Mouse (Mus musculus): ENCODE data around the gene Myo1b.

Myo1b gene

DNA sequence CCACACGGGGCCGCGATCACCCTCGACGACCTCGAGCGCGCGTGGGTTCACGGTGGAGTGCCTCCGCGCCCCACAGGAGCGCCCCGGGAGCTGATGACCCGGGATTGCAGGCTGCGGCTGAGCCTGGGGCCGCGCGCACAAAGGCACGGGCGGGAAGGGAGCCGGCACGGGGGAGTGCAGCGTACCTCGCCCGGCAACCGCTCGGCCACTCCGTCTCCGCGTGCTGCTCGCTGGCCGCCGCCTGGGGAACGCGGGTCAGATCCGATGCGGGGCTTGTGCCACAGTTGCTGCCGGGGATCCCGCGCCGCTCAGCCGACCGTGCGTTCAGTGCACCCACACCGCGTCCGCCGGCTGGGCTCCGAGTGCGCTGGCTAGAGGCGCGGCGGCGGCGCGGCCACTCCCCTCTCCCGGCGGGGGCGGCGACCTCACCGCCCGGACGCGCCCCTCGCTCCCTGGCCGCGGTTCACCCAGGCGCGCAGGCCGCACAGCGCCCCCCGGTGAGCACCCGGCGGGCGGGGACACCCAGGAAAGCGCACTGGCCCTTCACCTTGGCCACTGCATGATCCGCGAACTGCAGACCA is at the start of gene Myo1b:
TSS of gene Myo1b (minus strand) at position 496 of the 581 bp plus-strand sequence.
- peak; percentile 6 for DNase-seq (ENCODE audit: low read depth, low spot score)

DNA sequence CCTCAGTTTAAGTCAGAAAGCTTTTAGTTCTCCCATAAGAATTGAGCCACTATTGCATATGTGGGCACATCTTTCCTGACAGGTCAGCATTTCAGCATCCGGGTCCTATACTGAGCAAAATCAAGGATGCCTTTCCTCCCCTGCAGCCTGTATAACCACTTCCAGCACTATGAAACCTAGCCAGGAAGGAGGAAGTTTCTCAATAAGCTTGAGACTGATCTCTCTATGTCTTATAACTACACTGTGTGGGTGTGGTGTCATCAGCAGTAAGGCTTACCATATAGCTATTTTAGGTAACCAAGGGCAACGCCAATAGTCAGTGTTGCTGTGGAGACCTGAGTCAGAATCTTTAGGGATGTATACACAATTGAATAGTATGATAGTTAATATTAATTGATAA is 48.8 kb upstream of the Myo1b start:
- DNase-seq (ENCODE audit: low read depth, low spot score): no peak

- no peak for DNase-seq (ENCODE audit: low read depth, low spot score)
These were observed 31.2 kb upstream of the Myo1b start for GRCm38 (mm10) chr1:51947116-51947515.

DNA sequence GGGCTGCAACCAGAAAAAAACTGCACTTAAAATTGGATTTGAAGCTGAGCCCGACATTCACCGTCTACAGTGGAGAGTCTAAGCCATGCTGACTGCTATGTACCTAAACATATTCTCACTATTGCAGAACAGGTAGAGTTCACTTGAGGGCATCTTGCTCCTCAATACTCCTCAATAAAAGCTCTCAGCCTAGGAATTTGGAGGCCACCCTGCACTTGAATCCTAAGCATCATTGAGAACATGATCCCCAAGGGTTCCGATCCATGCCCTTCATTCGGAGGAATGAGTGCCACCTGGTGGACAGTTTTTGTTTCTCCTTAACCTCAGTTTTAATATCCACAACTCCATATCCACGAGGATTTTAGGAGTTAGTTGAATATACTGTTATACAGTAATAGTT is 28.9 kb upstream of the Myo1b start:
- DNase-seq (ENCODE audit: low read depth, low spot score): peak; percentile 63

- no peak for DNase-seq (ENCODE audit: low read depth, low spot score)
These were observed 22.5 kb upstream of the Myo1b start for GRCm38 (mm10) chr1:51938357-51938756.

DNA sequence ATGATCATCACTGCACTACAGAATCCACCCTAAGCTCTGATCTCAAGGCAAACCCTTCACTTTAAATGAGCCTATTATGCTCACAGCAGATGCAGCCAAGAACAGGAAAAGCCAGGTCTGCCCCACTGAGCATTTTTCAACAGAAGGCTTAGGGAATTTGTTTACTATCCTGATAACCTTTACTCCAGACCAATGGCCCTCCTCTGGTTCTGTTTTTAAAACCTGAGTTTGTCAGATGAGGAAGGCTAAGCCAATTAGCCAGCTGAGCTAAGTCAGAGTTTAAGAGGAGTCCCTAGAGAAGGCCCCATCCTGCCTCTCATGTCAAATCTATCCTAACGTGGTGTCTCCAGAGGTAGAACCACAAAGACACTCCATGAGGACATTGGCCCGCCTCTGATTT is 19.1 kb upstream of the Myo1b start:
- no peak for DNase-seq (ENCODE audit: low read depth, low spot score)

DNA sequence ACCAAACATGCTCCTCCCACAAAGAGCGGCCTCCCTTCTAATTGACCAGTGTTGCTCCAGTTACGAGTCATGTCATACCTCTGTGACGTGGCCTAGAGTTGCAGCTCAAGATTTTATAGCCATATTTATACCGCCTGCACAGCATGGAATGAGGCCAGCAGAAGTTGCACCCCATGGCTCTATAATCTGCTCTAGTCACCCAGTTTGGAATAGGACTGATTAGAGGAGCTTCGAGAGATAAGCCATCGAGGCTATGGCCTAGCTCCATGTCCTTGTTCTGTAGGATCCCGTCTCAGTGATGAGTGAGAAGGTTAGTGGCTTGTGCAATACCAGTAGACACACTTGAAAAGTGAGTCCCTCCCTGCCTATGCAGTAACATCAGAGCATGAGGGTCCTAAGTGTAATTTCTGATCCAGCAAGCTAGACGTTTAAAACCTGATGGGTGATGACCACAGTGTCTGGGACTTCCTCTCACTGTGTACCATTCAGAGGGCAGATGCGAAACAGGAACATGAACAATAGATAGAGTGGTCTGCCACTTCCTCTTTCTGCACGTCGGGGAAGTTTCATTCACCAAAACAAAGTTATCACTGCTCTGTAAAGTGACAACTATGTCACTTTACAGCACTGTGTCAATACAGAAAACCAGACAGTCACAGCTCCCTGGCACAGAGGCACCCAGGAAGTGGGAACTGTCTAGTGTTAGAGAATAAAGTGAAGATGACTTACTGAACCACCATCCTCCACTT is 18.5 kb upstream of the Myo1b start:
- DNase-seq (ENCODE audit: low read depth, low spot score): peak; percentile 45

- no peak for DNase-seq (ENCODE audit: low read depth, low spot score)
These were observed 17.0 kb upstream of the Myo1b start for GRCm38 (mm10) chr1:51932826-51933225.

DNA sequence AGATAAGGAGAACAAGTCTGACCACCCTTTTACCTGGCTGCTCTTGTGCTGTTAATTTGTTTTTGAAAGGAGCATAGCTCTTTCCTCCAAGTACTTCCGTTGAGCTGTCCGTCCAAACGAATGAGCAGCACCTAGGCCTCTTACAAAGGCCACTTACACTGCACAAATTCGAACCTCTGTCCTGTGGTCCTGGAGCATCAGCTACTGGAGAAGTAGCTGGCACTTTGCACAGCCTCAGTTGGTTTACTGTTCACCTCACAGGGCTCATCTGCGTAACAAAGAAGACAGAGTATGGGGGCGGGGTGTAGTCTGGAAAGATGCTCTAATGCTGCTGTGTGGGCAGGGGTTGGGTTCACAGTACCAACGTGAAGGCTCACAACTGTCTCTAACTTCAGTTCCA is 15.7 kb upstream of the Myo1b start:
- no peak for DNase-seq (ENCODE audit: low read depth, low spot score)

DNA sequence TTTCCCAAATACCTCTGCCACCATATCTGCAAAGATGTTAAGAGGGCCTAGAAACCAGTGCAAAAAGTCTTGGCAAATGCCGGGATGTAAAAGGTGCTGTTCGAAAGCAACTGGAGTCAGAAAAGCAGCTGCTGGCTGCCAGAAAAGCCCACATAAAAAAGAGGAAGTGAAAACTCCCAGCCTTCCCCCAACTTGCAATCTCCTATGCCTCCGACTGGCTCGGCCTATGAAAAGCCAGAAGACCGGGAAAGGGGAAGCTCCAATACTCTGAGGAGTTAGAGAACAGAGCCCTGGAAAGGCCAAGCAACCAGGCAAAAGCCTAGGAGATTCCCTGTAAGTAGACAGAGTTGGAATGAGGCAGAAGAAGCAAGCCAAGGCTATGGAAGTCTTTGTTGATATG is 14.7 kb upstream of the Myo1b start:
- DNase-seq (ENCODE audit: low read depth, low spot score): no peak

DNA sequence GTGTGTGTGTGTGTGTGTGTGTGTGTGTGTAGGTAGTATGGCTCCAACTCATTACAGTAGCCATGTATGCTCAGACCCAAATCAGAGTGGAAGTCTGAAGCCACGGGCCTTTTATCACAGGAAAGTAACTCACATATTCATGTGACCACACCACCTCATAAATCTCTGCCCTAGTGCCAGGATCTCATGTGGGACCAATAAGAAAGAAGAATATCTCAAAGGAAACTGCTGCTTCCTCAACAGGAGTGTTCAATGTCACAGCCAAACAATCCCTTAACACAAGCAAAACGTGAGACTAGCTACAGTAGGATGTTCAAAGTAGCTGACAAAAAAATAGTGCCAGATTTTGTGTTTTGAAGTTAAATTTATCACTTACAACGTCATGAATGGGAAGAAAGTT is 13.7 kb upstream of the Myo1b start:
- no peak for DNase-seq (ENCODE audit: low read depth, low spot score)

DNA sequence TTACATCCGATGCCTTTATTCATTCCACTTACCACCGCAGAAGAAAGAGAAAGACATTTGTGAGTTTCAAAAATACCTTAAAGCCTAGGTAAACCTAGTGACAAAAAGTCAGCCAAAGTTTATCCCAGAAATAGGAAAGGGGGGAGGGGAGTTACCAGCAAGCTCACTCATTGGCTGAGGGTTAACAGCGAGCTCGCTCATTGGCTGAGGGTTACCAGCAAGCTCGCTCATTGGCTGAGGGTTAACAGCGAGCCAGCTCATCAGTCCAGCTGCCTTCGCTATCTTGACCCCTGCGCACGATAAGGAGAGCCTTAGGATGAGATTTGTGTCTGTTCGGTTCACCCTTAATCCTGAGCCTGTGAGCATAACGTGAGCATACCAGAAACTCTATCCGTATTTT is 6.9 kb upstream of the Myo1b start:
- DNase-seq (ENCODE audit: low read depth, low spot score): no peak

- DNase-seq (ENCODE audit: low read depth, low spot score): no peak
These were observed 405 bp upstream of the Myo1b start for GRCm38 (mm10) chr1:51916276-51916675.

DNA sequence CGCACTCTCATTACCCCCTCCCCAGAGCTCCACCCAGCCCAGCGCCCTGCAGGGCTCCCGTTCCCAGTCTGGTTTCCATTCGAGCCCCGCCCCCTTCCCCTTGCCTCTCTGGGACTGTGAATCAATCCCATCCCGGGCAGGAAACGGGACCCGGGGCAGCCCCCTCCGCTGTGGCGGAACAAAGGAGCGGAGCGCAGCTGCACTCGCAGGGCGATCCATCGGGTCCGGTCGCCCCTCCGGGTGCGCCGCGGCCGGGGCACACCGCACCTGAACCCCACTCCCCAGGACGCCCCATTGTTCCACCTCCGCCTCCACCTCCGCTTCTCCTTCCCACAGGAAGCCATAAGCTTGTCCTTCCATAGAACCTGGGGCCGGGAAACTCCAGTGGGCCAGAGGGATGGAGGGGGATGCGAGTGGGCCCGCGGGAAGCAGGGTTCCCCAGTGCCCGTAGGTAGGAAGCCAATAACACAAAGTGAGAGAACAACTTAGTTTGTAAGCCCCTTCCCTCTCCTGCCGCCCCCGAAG is 758 bp downstream of the Myo1b start:
- DNase-seq (ENCODE audit: low read depth, low spot score): no peak

GRCm38 (mm10) chr1:51914095-51914494 is 1.8 kb downstream of the Myo1b start:
- DNase-seq (ENCODE audit: low read depth, low spot score): no peak

GRCm38 (mm10) chr1:51913071-51913814 is 2.6 kb downstream of the Myo1b start:
- DNase-seq (ENCODE audit: low read depth, low spot score): no peak

DNA sequence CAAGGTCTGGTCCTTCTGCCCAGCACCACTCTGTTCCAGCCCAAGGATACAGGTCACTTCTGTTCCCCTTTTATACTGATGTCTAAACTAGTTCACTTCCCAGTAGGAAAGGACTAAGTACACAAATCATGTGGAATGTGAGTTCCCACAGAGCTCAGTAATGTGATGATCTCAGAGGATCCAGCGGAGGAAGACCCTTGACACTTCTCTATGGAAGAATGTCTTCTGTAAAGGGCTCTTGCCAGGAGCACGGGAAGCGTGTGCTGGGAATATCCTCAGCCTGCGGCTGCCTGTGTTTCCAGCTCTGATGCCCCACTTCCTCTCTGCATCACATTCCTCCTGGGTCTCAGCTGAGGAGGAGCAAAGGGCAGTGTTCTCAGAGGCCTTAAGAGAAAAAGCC is 4.5 kb downstream of the Myo1b start:
- no peak for DNase-seq (ENCODE audit: low read depth, low spot score)

- DNase-seq (ENCODE audit: low read depth, low spot score): no peak
These were observed 6.7 kb downstream of the Myo1b start for GRCm38 (mm10) chr1:51909204-51909603.

DNA sequence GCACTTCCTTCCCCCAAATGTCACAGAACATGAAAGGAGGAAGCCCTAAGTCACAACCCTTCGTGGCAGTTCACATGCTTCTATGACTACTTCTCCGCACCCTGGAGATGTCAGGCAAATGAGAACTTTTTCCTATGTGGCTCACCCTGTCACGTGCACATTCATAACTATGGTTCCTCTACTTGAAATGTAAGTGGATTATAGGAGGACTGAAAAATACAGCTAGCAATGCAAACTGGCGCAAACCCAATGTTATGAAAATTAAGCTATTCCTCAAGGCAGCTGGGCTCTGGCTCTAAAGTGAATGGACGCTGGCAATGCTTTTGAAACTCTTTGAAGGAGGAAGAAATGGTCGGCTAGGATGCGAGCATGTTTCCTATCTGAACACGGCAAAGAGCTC is 8.1 kb downstream of the Myo1b start:
- DNase-seq (ENCODE audit: low read depth, low spot score): no peak

GRCm38 (mm10) chr1:51906206-51906906 is 9.5 kb downstream of the Myo1b start:
- no peak for DNase-seq (ENCODE audit: low read depth, low spot score)

DNA sequence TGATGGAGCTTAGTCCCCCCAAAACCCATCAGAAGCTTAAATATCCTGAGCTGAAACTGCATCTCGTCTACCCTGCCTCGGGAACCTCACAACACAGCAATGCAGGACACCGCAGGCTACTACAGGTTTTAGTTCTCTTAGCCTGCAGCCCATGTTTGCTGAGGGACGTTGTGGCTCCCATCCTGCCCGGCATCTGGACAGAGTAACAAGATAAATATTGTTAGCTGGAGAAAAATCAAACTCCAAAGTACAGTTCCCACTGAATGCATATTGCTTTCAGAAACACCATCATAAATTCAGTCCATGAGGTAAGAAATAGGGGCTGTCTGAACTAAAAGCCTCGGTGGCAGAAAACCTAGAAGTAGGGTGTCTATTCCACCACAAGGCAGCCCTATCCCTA is 10.8 kb downstream of the Myo1b start:
- DNase-seq (ENCODE audit: low read depth, low spot score): no peak

DNA sequence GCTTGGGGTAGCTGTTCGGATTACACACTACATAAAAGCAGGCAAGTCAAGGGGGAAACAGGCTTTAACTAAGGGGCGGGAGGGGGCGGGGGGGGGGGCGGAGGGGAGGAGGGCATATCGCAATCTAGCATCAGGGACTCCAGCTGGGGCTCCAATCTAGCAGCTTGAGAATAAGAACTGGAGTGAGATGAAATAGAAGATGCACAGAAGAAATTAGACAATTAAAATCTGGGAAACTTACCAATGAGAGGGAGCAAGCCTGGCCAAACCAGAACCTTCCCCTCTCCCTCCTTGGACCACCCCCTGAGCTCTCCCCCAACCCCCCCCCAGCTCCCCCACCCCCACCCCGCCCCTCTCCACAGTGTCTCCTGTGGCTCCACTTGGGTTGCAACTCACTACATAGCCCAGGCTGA is 18.7 kb downstream of the Myo1b start:
- DNase-seq (ENCODE audit: low read depth, low spot score): no peak

Data from CD4-positive, CD25-positive, alpha-beta regulatory T cell, adult 2 months (primary cell).